Mouse (Mus musculus): ENCODE measurements around the gene Ankfy1.
"Not testable (repeated sequence)": the region's sequence is repeated elsewhere in the genome, so short reads cannot be mapped to it uniquely, and the experiment has no call there.

Ankfy1 gene

GRCm38 (mm10) chr11:72689551-72690510 is at the start of gene Ankfy1:
Ankfy1 (plus strand) TSS chr11:72690006.
- peak; percentile 98 for DNase-seq (ENCODE audit: low spot score)

- no peak for DNase-seq (ENCODE audit: low spot score)
These were observed 47.1 kb upstream of the Ankfy1 start for GRCm38 (mm10) chr11:72642730-72643129.

- no peak for DNase-seq (ENCODE audit: low spot score)
These were observed 44.4 kb upstream of the Ankfy1 start for GRCm38 (mm10) chr11:72645386-72645785.

DNA sequence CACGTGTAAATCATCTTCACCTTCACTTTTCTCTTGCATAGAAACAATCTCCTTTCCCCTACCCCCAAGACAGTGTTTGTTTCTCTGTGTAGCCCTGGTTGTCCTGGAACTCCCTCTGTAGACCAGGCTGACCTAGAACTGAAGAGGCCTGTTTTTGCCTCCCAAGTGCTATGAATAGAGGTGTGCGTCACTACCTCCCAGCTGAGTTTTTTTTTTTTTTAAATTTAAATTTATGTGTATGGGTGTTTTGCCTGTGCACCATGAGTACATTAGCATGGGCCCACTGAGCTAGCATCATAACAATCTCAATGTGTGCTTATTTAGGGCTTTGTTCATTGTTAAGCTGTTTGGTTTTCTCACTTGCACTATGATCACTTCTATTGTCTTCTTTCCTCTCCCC is 39.5 kb upstream of the Ankfy1 start:
- DNase-seq (ENCODE audit: low spot score), result no peak

- no peak for DNase-seq (ENCODE audit: low spot score)
These were observed 29.9 kb upstream of the Ankfy1 start for GRCm38 (mm10) chr11:72659918-72660317.

DNA sequence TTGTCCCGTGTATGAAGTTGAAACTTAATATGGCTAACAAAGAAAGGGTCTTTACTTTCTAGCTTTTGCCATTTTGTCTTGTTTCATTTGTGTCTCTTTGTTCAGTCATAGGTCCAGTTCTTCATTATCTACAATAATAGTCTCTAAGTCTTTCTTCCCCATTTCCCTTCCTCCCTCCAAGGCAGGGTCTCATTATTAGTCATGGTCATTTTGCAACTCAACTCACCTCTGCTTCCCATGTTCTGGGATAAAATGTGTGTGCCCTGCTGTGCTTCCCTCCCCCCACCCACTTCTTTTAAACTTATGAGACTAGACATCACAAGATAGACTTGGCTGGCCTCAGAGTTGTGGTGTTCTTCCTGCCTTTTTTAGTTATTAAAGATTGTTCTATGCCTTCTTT is 29.4 kb upstream of the Ankfy1 start:
- no peak for DNase-seq (ENCODE audit: low spot score)

- DNase-seq (ENCODE audit: low spot score), result no peak
These were observed 25.2 kb upstream of the Ankfy1 start for GRCm38 (mm10) chr11:72664641-72665040.

- no peak for DNase-seq (ENCODE audit: low spot score)
These were observed 19.2 kb upstream of the Ankfy1 start for GRCm38 (mm10) chr11:72670634-72671033.

- no peak for DNase-seq (ENCODE audit: low spot score)
These were observed 18.4 kb upstream of the Ankfy1 start for GRCm38 (mm10) chr11:72671294-72671988.

DNA sequence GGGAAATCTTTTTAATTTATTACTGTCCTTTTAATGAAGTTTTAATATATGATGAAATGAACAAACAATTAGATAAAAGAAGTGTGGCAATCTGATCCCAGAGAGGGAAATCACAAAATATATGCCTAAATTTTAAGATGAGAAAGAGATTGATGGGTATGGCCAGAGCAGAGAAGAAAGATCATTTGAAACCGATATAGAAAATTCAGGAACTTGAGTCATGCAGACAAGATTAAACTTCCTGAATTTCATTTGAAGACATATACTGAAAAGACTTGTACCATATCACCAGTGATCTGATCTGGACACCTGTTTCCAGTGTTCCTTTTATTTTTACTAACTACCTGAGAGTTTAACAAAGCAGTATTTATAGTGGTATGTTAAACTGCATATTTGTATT is 17.4 kb upstream of the Ankfy1 start:
- no peak for DNase-seq (ENCODE audit: low spot score)

DNA sequence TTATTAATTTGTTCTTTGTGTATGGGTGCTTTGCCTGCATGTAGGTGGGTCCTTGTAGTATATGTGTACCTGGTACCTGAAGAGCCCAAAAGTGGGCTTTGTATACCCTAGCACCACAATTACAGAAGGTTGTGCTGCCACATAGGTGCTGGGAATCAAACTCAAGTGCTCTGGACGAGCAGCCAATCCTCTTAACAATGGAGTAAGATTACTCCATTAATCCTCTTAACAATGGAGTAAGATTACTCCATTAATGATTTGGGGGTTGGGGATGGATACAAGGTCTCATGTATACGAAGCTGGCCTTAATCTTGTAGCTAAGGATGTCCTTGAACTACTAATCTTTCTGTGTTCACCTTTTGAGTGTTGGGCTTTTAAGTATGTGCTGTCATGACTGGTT is 14.5 kb upstream of the Ankfy1 start:
- no peak for DNase-seq (ENCODE audit: low spot score)

- DNase-seq (ENCODE audit: low spot score), result no peak
These were observed 9.1 kb upstream of the Ankfy1 start for GRCm38 (mm10) chr11:72680726-72681125.

- DNase-seq (ENCODE audit: low spot score), result no peak
These were observed 6.4 kb upstream of the Ankfy1 start for GRCm38 (mm10) chr11:72683402-72683801.

DNA sequence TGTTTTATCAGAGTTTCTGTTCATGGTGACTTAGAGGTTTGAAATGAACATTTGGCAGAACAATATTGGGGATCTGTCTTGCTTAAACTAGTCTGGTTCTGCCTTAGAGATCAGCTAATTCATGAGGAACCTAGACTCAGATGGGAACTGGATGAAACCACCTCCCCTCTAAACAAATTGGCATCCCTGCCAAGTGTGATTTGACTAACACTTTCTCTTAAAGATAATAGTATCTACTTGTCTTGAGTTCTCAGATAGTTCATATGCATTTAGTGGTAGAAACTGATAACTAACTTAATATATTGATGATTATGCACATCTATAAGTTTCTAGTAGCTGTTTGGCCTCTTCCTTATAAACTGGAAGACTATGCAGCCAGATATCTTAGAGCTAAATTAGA is 3.1 kb upstream of the Ankfy1 start:
- DNase-seq (ENCODE audit: low spot score), result no peak

DNA sequence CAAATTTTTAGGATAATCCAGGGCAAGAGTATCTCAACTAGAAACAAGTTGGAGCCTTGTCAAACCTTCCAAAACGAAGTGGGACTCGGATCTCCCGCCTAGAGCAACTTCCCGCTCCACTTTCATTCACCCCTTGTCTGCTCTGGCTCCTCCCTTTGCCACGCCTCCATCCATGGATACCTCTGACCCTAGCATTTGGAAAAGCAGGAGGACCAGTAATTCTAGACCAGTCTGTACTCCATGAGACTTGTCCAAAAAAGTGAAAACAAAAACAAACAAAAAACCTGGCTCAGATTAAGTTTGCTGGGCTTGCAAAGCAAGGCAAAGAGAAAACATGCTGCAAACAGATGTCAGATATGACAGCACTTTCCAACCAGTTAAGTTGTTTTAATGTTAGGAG is 1.6 kb upstream of the Ankfy1 start:
- peak; percentile 54 for DNase-seq (ENCODE audit: low spot score)

DNA sequence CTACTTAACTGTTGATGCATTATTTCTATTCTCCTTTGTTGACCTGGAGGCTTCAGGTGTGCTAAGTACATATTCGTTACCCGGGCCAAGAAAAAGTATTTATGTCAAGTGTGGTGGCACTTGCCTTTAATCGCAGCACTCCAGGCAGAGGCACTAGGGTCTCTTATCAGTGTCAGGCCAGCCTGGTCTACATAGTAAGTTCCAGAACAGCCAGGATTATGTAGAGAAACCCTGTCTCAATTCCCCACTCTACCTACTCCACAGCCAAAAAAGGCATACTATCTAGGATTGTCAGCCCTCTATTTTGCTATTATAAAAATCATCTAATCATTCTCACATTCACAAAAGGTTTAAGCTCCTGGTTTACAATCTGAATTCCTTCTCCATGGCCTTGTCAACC is 691 bp upstream of the Ankfy1 start:
- peak; percentile 20 for DNase-seq (ENCODE audit: low spot score)

DNA sequence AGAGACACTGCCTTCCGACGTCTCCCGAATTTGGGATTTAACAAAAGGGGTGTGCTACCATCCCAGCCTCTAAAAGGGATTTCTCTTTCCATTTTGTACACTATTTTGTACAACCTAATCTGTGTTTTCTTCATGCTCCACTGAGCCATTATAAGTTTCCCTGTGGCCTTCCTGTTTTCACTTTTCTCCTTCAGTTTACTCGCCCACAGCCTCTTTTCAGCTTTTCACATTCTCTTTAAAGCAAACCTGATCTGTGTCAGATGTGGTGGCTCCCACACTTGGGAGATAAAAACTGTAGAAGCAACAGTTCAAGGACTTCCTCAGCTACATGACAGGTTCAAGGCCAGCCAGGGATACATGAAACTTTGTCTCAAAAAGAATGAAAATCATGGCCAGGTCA is 2.5 kb downstream of the Ankfy1 start:
- DNase-seq (ENCODE audit: low spot score), result no peak

DNA sequence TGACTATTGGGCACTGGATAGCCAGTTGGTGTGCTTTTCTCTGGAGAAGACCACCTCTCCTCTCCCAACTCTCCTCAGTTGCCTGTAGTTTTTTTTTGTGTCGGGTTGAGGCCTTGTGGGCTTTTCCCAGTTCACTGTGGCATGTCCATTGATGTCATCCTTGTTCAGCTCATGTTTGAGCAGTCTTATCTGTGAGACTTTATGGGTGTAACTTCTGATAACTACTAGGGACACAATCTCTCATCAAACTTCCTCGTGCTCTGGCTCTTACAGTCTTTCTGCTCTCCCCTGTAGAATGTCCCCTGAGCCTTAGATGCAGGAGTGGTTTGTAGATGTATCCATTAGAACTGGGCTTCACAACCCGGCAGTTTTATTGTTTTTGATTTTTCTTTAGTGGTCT is 5.2 kb downstream of the Ankfy1 start:
- DNase-seq (ENCODE audit: low spot score), result no peak

- DNase-seq (ENCODE audit: low spot score), result no peak
These were observed 6.7 kb downstream of the Ankfy1 start for GRCm38 (mm10) chr11:72696368-72696971.

DNA sequence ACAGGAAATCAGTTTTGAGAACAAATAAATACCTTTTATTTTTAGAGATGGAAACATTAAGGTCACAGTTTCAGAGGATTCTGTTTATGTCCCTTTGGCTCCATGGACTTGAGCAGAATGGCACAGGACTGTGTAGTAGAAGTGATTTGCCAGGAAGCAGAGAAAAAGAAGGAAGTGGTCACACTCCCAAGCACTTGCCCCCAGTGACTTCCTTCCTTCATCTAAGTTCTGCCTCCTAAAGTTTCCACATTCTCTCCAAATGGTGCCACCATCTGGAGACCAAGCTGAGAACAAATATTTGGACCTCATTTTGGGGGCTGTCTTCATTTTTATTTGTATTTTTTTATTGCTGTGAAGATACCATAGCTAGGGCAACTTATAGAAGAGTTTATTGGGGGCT is 7.5 kb downstream of the Ankfy1 start:
- no peak for DNase-seq (ENCODE audit: low spot score)

DNA sequence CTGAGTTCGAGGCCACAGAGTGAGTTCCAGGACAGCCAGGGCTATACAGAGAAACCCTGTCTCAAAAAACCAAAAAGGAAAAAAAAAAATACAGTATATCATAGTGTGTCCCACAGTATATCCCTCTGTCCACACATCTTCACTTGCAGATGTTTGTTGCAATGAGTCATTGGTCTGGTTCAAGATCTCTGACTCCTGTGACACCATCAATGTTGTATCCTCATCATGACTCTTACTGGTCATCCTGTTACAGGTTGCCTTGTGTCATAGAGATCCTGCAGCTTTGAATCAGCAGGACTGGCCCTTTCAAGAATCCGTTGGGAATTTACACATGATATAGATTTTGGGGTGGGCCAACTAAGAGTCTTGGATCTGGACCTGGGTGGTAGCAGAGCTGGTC is 15.3 kb downstream of the Ankfy1 start:
- DNase-seq (ENCODE audit: low spot score), result not testable (repeated sequence)

- DNase-seq (ENCODE audit: low spot score), result no peak
These were observed 22.9 kb downstream of the Ankfy1 start for GRCm38 (mm10) chr11:72712721-72713120.

DNA sequence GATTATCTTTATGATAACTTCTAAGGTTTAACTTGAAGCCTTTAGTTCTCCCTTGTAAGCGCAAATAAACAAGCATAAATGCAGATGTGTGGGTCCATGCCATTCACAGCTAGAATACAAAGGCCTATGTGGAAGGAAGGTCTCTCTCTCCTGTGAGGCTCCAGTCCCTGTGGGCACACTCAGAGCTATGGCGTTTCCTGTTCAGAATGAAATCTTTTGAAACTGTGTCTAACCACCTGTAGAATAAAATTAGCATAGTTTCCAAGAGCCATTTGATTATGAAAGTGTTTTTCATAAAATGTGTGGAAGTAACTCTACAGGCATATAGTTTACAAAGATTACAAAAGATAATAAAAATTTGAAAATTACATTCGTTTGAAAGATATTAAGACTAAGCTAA is 28.4 kb downstream of the Ankfy1 start:
- no peak for DNase-seq (ENCODE audit: low spot score)
